Mouse (Mus musculus) hindbrain, embryonic 11.5 days (tissue): ENCODE measurements around the gene Ryr2. TPM values are rescaled to one million over a fixed set of nuclear protein-coding genes. Genes with fewer than 3 reads are reported as not detected.
A peak's percentile ranks its signal among the peaks of the same experiment; 100 is the strongest.
"Not testable (repeated sequence)": the region's sequence is repeated elsewhere in the genome, so short reads cannot be mapped to it uniquely, and the experiment has no call there.

Experiments
- ATAC-seq: fragments of 200-750 bp; cut with Nextera tagmentation; 2 replicates; pipeline ENCODE4 v1.8.0; 2017; ENCODE audit warnings: mild to moderate bottlenecking, moderate TSS enrichment, moderate library complexity; ENCODE audit not compliant: low FRiP score
- DNase-seq: peaks from one replicate; pipeline ENCODE4 v3.0.0-alpha.2; 2015; ENCODE audit warnings: low spot score
- H3K27ac ChIP-seq: fragments of 300-500 bp; sonication (generic); 2 replicates; pipeline ENCODE4 v1.5.1; 2014; ENCODE audit warnings: mild to moderate bottlenecking, low read depth, low read length
- H3K27me3 ChIP-seq: fragments of 300-500 bp; sonication (generic); 2 replicates; pipeline ENCODE4 v1.6.1; 2014; ENCODE audit warnings: mild to moderate bottlenecking, low read length, moderate library complexity, mixed read lengths; ENCODE audit not compliant: control insufficient read depth, insufficient read depth
- H3K36me3 ChIP-seq: fragments of 300-500 bp; sonication (generic); 2 replicates; pipeline ENCODE4 v1.6.1; 2014; ENCODE audit warnings: mild to moderate bottlenecking, low read length, moderate library complexity, mixed read lengths; ENCODE audit not compliant: control insufficient read depth, insufficient read depth
- H3K4me1 ChIP-seq: fragments of 300-500 bp; sonication (generic); replicated peaks from 2 replicates; pipeline ENCODE4 v1.6.1; 2014; ENCODE audit warnings: low read length, mixed read lengths; ENCODE audit not compliant: control insufficient read depth, insufficient read depth
- H3K4me2 ChIP-seq: fragments of 300-500 bp; sonication (generic); replicated peaks from 2 replicates; pipeline ENCODE4 v1.6.1; 2014; ENCODE audit warnings: mild to moderate bottlenecking, low read depth, low read length
- H3K4me3 ChIP-seq: fragments of 300-500 bp; sonication (generic); 2 replicates; pipeline ENCODE4 v1.5.1; 2014; ENCODE audit warnings: low read depth, low read length
- H3K9ac ChIP-seq: fragments of 300-500 bp; sonication (generic); 2 replicates; pipeline ENCODE4 v1.6.1; 2014; ENCODE audit warnings: low read depth, low read length
- H3K9me3 ChIP-seq: fragments of 300-500 bp; sonication (generic); 2 replicates; pipeline ENCODE4 v1.6.1; 2016; ENCODE audit warnings: low read length; ENCODE audit not compliant: control insufficient read depth
- WGBS: fragments of 180-500 bp; shearing (Covaris S2); extraction: QIAGEN DNeasy Blood & Tissue Kit; methylation state at CpG from one replicate; pipeline ENCODE4 v1.1.7; 2014; 5-methylcytosine and 5-hydroxymethylcytosine counted together
- polyA plus RNA-seq: library from polyadenylated mRNA; unstranded; fragments of >200 nt; fragmentation: Nextera tagmentation; extraction: Ambion mirVana; gene quantifications from 2 replicates; pipeline ENCODE4 v1.2.1, GENCODE M21; 2014

The Ryr2 gene
- polyA plus RNA-seq, 1 experiment from 2014 or later = 1.5 TPM

- Histone ChIP-seq H3K4me1 (no peaks in the 10 kb centered on the region), H3K27ac (no peak overlapping the region), H3K4me2 (no peak overlapping the region), H3K36me3 (no peaks in the 10 kb centered on the region), H3K9ac (no peak overlapping the region), H3K27me3 (no peaks in the 10 kb centered on the region), H3K4me3 (no peak overlapping the region), H3K9me3 (no peaks in the 10 kb centered on the region)
- 86% methylated on average over 4 of the region's 4 CpGs for WGBS
- no peak for ATAC-seq
- DNase-seq = no peak
These were observed 129.1 kb downstream of the Ryr2 start for GRCm38 (mm10) chr13:11977606-11978005.

- Histone ChIP-seq H3K9me3 (no peaks in the 10 kb centered on the region), H3K4me3 (no peak overlapping the region), H3K27me3 (no peaks in the 10 kb centered on the region), H3K9ac (no peak overlapping the region), H3K36me3 (no peaks in the 10 kb centered on the region), H3K4me2 (no peak overlapping the region), H3K4me1 (no peaks in the 10 kb centered on the region), H3K27ac (no peak overlapping the region)
- DNase-seq (no peak), ATAC-seq (no peak)
These were observed 142.4 kb downstream of the Ryr2 start for GRCm38 (mm10) chr13:11964391-11964790.

DNA sequence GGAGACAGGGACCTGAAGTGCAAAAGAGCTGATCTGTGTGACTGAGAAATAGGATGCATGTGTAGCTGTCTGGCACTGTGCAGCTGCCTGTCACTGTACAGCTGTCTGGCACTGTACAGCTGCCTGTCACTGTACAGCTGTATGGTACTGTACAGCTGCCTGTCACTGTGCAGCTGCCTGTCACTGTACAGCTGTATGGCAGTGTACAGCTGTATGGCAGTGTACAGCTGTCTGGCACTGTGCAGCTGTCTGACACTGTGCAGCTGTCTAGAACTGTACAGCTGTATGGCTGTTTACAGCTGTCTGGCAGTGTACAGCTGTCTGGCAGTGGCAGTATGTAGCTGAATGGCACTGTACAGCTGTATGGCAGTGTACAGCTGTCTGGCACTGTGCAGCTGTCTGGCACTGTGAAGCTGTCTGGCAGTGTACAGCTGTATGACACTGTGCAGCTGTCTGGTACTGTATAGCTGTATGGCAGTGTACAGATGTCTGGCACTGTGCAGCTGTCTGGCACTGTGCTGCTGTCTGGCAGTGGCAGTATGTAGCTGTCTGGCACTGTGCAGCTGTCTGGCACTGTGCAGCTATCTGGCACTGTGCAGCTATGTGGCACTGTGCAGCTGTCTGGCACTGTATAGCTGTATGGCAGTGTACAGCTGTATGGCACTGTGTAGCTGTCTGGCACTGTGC is 147.1 kb downstream of the Ryr2 start:
- ATAC-seq (peak; percentile 22; the same call in 1 of the 2 replicates), DNase-seq (no peak)
- H3K4me2 ChIP-seq = no peak overlapping the region
- no peaks in the 10 kb centered on the region for H3K36me3 ChIP-seq
- no peaks in the 10 kb centered on the region for H3K4me1 ChIP-seq
- no peaks in the 10 kb centered on the region for H3K9me3 ChIP-seq
- H3K9ac ChIP-seq = no peak overlapping the region
- no peak overlapping the region for H3K27ac ChIP-seq
- H3K4me3 ChIP-seq = no peak overlapping the region
- no peaks in the 10 kb centered on the region for H3K27me3 ChIP-seq

GRCm38 (mm10) chr13:11958854-11959253 is 147.9 kb downstream of the Ryr2 start:
- WGBS = 63% methylated on average over 3 of the region's 3 CpGs
- H3K9me3 ChIP-seq = no peaks in the 10 kb centered on the region
- no peak overlapping the region for H3K4me3 ChIP-seq
- DNase-seq = no peak
- no peak overlapping the region for H3K9ac ChIP-seq
- no peak for ATAC-seq
- no peaks in the 10 kb centered on the region for H3K36me3 ChIP-seq
- no peaks in the 10 kb centered on the region for H3K27me3 ChIP-seq
- no peak overlapping the region for H3K27ac ChIP-seq
- H3K4me1 ChIP-seq = no peaks in the 10 kb centered on the region
- H3K4me2 ChIP-seq = no peak overlapping the region

DNA sequence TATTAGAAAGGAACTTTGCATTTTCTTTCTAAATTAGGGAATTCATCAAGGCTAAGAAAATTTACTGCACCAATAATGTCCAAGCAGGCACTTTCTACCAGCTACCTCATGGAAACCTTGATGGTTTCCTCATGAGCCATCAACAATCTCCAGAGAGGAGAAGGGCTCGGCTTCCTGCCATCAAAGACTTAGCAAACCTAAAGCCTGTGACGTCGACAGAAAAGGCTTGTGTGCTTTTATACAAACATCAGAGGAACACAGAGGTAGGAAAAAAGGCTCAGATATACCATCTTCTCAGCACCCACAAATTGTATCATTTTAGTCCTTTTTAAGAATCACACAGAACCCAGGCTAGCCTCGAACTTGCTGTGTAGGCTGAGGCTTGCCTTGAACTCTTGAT is 148.5 kb downstream of the Ryr2 start:
- no peak overlapping the region for H3K4me3 ChIP-seq
- no peaks in the 10 kb centered on the region for H3K27me3 ChIP-seq
- ATAC-seq (no peak), DNase-seq (no peak)
- no peaks in the 10 kb centered on the region for H3K9me3 ChIP-seq
- WGBS = 90% methylated on average over 4 of the region's 4 CpGs
- no peaks in the 10 kb centered on the region for H3K36me3 ChIP-seq
- H3K4me2 ChIP-seq = no peak overlapping the region
- H3K4me1 ChIP-seq = no peaks in the 10 kb centered on the region
- H3K27ac ChIP-seq = no peak overlapping the region
- no peak overlapping the region for H3K9ac ChIP-seq

DNA sequence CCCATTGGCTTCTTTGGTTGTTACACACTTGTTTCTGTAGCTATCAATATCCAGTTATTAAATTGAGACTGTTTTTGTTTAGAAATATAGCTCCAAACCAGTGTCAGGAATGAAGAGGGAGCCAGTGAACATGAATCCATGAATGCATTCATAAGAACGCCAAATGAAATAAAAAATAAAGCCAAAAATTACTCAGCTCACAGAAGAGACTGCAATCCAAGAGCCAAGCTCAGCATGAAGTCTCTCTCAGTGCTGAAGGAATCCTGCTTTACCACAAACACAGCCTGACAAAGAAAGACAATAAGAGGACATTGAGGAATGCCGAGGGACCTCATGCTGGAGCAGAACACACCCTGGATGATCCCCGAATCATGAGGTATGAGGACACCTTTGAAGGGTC is 154.8 kb downstream of the Ryr2 start:
- no peaks in the 10 kb centered on the region for H3K27me3 ChIP-seq
- no peak overlapping the region for H3K4me2 ChIP-seq
- H3K4me1 ChIP-seq = no peaks in the 10 kb centered on the region
- no peak overlapping the region for H3K27ac ChIP-seq
- H3K9me3 ChIP-seq = no peaks in the 10 kb centered on the region
- no peak overlapping the region for H3K4me3 ChIP-seq
- no peaks in the 10 kb centered on the region for H3K36me3 ChIP-seq
- DNase-seq (no peak), ATAC-seq (no peak)
- WGBS = 59% methylated on average over 3 of the region's 3 CpGs
- no peak overlapping the region for H3K9ac ChIP-seq

DNA sequence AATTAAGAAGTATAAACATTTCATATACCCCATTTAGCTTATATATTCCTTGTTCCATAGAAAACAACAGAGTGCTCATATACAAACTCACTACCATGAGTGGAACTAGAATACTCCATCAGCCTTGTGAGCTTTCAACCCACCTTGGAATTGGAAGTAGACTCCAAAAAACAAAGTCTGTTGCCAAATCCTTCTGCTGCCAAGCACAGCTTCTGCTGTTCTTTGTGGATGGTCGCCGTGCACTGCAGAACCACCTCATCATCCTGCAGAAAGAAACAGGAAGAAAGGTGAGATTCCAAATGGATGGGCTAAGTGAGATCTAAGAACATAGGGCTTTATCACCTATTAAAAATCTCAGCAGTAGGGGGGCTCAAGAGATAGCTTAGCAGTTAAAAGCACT is 161.0 kb downstream of the Ryr2 start:
- H3K4me1 ChIP-seq = no peaks in the 10 kb centered on the region
- H3K4me2 ChIP-seq = no peak overlapping the region
- H3K4me3 ChIP-seq = no peak overlapping the region
- DNase-seq (no peak), ATAC-seq (no peak)
- H3K36me3 ChIP-seq = no peaks in the 10 kb centered on the region
- no peaks in the 10 kb centered on the region for H3K9me3 ChIP-seq
- H3K27me3 ChIP-seq = no peaks in the 10 kb centered on the region
- H3K9ac ChIP-seq = no peak overlapping the region
- H3K27ac ChIP-seq = no peak overlapping the region
- 94% methylated on average over 2 of the region's 2 CpGs for WGBS

DNA sequence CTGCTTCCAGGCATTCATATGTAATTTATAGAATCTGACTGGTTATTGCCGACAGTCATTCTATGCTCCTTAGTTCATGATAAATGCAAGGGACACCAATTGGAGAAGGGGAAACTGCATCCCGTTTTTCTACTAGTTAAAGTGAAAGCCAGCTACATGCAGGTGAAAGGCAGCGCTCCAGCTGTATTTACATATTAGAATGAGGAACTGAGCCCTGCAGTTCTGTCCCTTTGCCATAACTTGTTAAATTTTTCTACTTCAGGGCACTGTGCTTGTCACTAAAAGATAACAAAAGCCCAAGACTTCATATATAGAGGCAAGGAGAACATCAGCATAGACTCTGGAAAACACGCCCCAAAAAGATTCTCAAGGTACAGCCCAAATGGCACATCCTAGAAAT is 165.0 kb downstream of the Ryr2 start:
- WGBS = 86% methylated on average over 4 of the region's 4 CpGs

GRCm38 (mm10) chr13:11934297-11935060 is 172.3 kb downstream of the Ryr2 start:
- H3K4me1 ChIP-seq, H3K27me3 ChIP-seq, H3K4me2 ChIP-seq, H3K9ac ChIP-seq, DNase-seq, H3K27ac ChIP-seq, ATAC-seq, H3K9me3 ChIP-seq, H3K4me3 ChIP-seq, H3K36me3 ChIP-seq: not testable (repeated sequence)
- 66% methylated on average over 3 of the region's 3 CpGs for WGBS

More for the DNA sequence above, 165.0 kb downstream of the Ryr2 start:
- H3K9me3 ChIP-seq = no peaks in the 10 kb centered on the region
- no peaks in the 10 kb centered on the region for H3K27me3 ChIP-seq
- no peak overlapping the region for H3K4me2 ChIP-seq
- no peaks in the 10 kb centered on the region for H3K4me1 ChIP-seq
- ATAC-seq (no peak), DNase-seq (no peak)
- no peak overlapping the region for H3K27ac ChIP-seq
- no peak overlapping the region for H3K4me3 ChIP-seq
- H3K36me3 ChIP-seq = no peaks in the 10 kb centered on the region
- H3K9ac ChIP-seq = no peak overlapping the region
